Mouse (Mus musculus): ENCODE data around the gene 4933411K16Rik.
A peak's percentile ranks its signal among the peaks of the same experiment; 100 is the strongest.

Gene 4933411K16Rik

GRCm38 (mm10) chr19:42051948-42052347 is at the start of gene 4933411K16Rik:
Gene 4933411K16Rik (plus strand): TSS chr19:42052248.
- no peak for DNase-seq (ENCODE audit: extremely low read depth, low read depth, low spot score)

GRCm38 (mm10) chr19:42004258-42004657 is 47.8 kb upstream of the 4933411K16Rik start:
- no peak for DNase-seq (ENCODE audit: extremely low read depth, low read depth, low spot score)

- DNase-seq (ENCODE audit: extremely low read depth, low read depth, low spot score) = no peak
Observed at GRCm38 (mm10) chr19:42005616-42006015, 46.4 kb upstream of the 4933411K16Rik start.

GRCm38 (mm10) chr19:42006568-42006967 is 45.5 kb upstream of the 4933411K16Rik start:
- no peak for DNase-seq (ENCODE audit: extremely low read depth, low read depth, low spot score)

GRCm38 (mm10) chr19:42008586-42008985 is 43.5 kb upstream of the 4933411K16Rik start:
- no peak for DNase-seq (ENCODE audit: extremely low read depth, low read depth, low spot score)

- no peak for DNase-seq (ENCODE audit: extremely low read depth, low read depth, low spot score)
Observed at GRCm38 (mm10) chr19:42009067-42009466, 43.0 kb upstream of the 4933411K16Rik start.

GRCm38 (mm10) chr19:42010436-42010835 is 41.6 kb upstream of the 4933411K16Rik start:
- DNase-seq (ENCODE audit: extremely low read depth, low read depth, low spot score) = no peak

GRCm38 (mm10) chr19:42011123-42011522 is 40.9 kb upstream of the 4933411K16Rik start:
- no peak for DNase-seq (ENCODE audit: extremely low read depth, low read depth, low spot score)

GRCm38 (mm10) chr19:42014231-42014825 is 37.7 kb upstream of the 4933411K16Rik start:
- no peak for DNase-seq (ENCODE audit: extremely low read depth, low read depth, low spot score)

- DNase-seq (ENCODE audit: extremely low read depth, low read depth, low spot score) = no peak
Observed at GRCm38 (mm10) chr19:42015001-42015400, 37.0 kb upstream of the 4933411K16Rik start.

GRCm38 (mm10) chr19:42016251-42016650 is 35.8 kb upstream of the 4933411K16Rik start:
- no peak for DNase-seq (ENCODE audit: extremely low read depth, low read depth, low spot score)

- no peak for DNase-seq (ENCODE audit: extremely low read depth, low read depth, low spot score)
Observed at GRCm38 (mm10) chr19:42016840-42017239, 35.2 kb upstream of the 4933411K16Rik start.

- DNase-seq (ENCODE audit: extremely low read depth, low read depth, low spot score) = peak; percentile 36
Observed at GRCm38 (mm10) chr19:42017399-42018247, 34.4 kb upstream of the 4933411K16Rik start.

GRCm38 (mm10) chr19:42019011-42019522 is 33.0 kb upstream of the 4933411K16Rik start:
- DNase-seq (ENCODE audit: extremely low read depth, low read depth, low spot score) = no peak

- no peak for DNase-seq (ENCODE audit: extremely low read depth, low read depth, low spot score)
Observed at GRCm38 (mm10) chr19:42021681-42022541, 30.1 kb upstream of the 4933411K16Rik start.

GRCm38 (mm10) chr19:42022542-42022848 is 29.6 kb upstream of the 4933411K16Rik start:
- no peak for DNase-seq (ENCODE audit: extremely low read depth, low read depth, low spot score)

- no peak for DNase-seq (ENCODE audit: extremely low read depth, low read depth, low spot score)
Observed at GRCm38 (mm10) chr19:42026158-42026557, 25.9 kb upstream of the 4933411K16Rik start.

GRCm38 (mm10) chr19:42031112-42031511 is 20.9 kb upstream of the 4933411K16Rik start:
- no peak for DNase-seq (ENCODE audit: extremely low read depth, low read depth, low spot score)

- DNase-seq (ENCODE audit: extremely low read depth, low read depth, low spot score) = no peak
Observed at GRCm38 (mm10) chr19:42033611-42034010, 18.4 kb upstream of the 4933411K16Rik start.

- DNase-seq (ENCODE audit: extremely low read depth, low read depth, low spot score) = no peak
Observed at GRCm38 (mm10) chr19:42034146-42034775, 17.8 kb upstream of the 4933411K16Rik start.
